Mouse (Mus musculus) urinary bladder, postnatal 36 days (tissue): Measurements from ENCODE around the gene Cdr2l.

Experiments used
- DNase-seq, 2 experiments: peaks; one replicate each; pipeline ENCODE4 v3.0.0; 2022; ENCODE audit warnings: low spot score in 2 of 2, mixed read lengths in 1 of 2

The Cdr2l gene

GRCm38 (mm10) chr11:115439906-115440595, 58.3 kb downstream of the Cdr2l start, which contains the start of gene Trim80:
Gene Trim80, plus strand, starts transcription at chr11:115440545.
- no peak for DNase-seq

GRCm38 (mm10) chr11:115441417-115441816, 59.7 kb downstream of the Cdr2l start:
- no peak for DNase-seq
